Mouse (Mus musculus) kidney, postnatal 14 days (tissue): ENCODE data around the gene Rtl1.
A peak's percentile ranks its signal among the peaks of the same experiment; 100 is the strongest.

Experiments used
- DNase-seq: peaks from one replicate; pipeline ENCODE4 v3.0.0; 2022; ENCODE audit warnings: mixed read lengths

The Rtl1 gene

GRCm38 (mm10) chr12:109560111-109560695, 39.9 kb downstream of the Rtl1 start:
- DNase-seq = no peak

- DNase-seq = no peak
Observed at GRCm38 (mm10) chr12:109558891-109559487, 41.1 kb downstream of the Rtl1 start.

GRCm38 (mm10) chr12:109558226-109558824, 41.8 kb downstream of the Rtl1 start:
- DNase-seq = no peak

- DNase-seq = no peak
Observed at GRCm38 (mm10) chr12:109555837-109556409, 44.2 kb downstream of the Rtl1 start.

- no peak for DNase-seq
Observed at GRCm38 (mm10) chr12:109553568-109553967, 46.6 kb downstream of the Rtl1 start.

GRCm38 (mm10) chr12:109552754-109553525, 47.2 kb downstream of the Rtl1 start:
- DNase-seq = no peak

- no peak for DNase-seq
Observed at GRCm38 (mm10) chr12:109551771-109552170, 48.4 kb downstream of the Rtl1 start.

GRCm38 (mm10) chr12:109547085-109547484, 53.0 kb downstream of the Rtl1 start:
- no peak for DNase-seq

GRCm38 (mm10) chr12:109545875-109546732, 54.0 kb downstream of the Rtl1 start:
- peak; percentile 17 for DNase-seq

GRCm38 (mm10) chr12:109543281-109543923, 56.7 kb downstream of the Rtl1 start:
- DNase-seq = no peak

GRCm38 (mm10) chr12:109542635-109543249, 57.4 kb downstream of the Rtl1 start:
- no peak for DNase-seq

GRCm38 (mm10) chr12:109542011-109542410, 58.1 kb downstream of the Rtl1 start:
- no peak for DNase-seq

GRCm38 (mm10) chr12:109541540-109541899, 58.6 kb downstream of the Rtl1 start:
- DNase-seq = no peak

GRCm38 (mm10) chr12:109540739-109541539, 59.2 kb downstream of the Rtl1 start:
- DNase-seq = peak; percentile 6

- DNase-seq = no peak
Observed at GRCm38 (mm10) chr12:109539950-109540349, 60.2 kb downstream of the Rtl1 start.
